Mouse (Mus musculus): ENCODE data around the gene Lyrm1.

DNA sequence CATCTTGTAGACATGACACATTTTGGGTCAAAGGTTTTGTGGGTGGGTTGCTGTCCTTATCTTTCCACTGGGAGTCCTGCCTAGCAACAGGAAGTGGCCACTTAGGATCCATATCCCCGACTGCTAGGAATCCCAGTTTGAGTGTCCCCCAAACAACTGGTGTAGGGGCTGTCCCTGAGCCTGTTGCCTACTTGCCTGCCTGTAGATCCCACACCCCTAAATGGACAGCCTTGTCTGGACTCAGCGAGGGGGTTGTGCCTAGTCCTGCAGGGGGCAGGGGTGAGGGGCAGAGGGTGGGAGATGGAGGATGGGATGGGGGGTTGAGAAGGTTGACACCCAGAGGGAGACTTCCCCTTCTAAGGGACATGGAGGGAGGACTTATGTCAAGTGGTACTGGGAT is 73.7 kb downstream of the Lyrm1 start:
- TF ChIP-seq CTCF (IDR thresholded peaks at IDR 0.05; ENCODE audit: borderline replicate concordance, insufficient read depth, low read depth, low read length) (no peak), POLR2A (IDR thresholded peaks at IDR 0.05; ENCODE audit: borderline replicate concordance, insufficient read depth, low read length) (no peak)

Data from cerebellum, adult 2 months (tissue).